Mouse (Mus musculus): ENCODE results near the gene Zfp169.

Gene Zfp169

DNA sequence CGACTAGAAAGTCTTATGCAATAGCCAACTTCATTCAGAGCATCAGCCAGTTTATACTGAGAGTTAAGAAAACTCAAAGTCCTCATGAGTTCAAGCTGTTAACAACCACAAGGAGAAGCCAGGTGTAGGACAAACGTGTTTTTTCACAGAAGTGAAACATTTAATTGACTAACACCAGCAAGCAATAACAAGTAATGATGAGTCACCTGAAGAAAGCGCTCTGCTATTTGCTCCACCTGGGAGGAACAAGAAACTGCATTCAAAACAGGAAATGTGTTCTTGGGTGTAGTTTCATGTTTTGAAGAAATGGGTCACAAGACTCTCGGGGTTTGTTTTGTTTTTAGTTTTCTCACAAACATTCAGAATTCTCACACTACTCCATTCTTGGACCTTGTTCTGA lies 2.6 kb upstream of the Zfp169 start:
- DNase-seq (ENCODE audit: low spot score in 2 of 2), result peak in 1 of 2 experiments; percentile 33

DNA sequence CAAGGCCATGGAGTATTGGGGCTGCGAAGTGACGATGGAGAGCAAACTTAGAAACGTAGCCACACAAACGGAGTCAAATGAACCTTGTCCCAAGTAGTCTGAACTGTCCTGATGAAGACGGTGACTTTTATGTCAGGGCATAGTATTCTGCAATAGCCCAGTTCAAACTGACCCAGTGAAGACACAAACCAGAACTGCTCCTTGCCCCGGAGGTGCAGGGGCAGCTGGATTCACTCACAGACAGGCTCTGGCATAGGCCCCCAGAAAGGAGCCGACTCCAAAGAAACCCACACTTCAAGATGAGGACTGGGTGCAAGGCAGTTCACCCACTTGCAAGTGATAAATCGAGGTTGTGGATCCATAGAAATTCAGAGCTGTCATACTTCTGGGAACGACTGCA lies 4.6 kb downstream of the Zfp169 start:
- no peak for DNase-seq (ENCODE audit: low spot score in 2 of 2)

DNA sequence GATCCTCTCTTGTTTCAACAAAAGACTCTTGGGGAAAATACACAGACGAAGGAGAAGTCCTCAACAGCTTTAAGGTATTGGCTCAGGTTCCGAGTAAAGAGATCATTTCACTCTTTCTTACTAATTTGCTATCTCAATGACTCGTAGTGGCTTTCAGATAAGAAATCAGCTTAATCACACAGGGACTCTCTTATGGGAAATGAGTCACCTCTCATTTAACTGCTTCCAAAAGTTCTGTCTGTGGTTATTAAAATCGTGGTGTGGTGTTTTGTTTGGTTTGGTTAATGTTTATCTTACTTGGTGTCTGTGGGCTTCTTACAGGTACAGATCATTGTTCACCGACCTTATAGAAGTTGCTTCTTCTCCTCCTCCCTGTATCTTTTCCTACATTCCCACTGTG lies 10.8 kb downstream of the Zfp169 start:
- no peak for DNase-seq (ENCODE audit: low spot score in 2 of 2)

DNA sequence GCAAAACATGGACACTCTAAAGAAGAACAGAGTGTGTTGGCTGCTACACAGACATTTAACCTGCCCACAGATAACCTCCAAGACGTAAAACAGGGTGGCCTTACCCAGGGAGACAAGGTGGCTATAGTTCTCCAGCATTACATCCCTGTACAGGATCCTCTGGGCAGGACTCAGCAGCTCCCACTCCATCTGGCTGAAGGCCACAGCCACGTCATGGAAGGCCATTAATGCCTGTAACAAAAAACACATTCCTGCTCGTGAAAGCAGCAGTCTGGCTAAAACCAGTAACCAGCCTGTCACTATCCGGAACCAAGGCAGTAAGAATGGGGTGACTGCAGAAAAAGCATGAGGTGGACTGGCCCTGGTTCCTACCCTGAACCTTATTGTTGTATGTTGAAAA lies 14.6 kb downstream of the Zfp169 start:
- no peak for DNase-seq (ENCODE audit: low spot score in 2 of 2)

DNA sequence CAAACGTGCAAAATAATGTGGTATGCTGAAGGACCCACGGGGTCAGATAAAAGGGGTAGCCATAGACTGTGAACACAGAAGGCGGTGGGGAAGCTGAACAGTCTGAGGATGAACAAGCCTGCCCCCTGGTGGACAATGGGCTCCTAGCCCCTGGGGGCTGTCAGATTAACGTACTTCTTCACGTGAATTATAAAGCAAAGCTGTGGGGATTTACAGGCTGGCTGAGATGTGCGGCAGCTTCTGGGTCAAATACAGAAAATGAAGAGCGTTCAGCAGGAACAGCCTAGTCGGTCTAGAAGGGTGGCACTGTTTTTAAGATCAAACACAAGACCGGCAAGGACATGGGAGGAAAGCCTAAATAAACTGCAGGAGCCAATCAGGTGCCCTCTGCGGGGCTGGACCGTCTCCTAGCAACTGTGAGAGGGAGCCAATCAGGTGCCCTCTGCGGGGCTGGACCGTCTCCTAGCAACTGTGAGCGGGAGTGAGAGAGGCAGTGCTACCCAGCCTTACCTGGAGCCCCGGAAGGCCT lies 15.5 kb downstream of the Zfp169 start:
- DNase-seq (ENCODE audit: low spot score in 2 of 2), result peak; percentile 28 to 47

DNA sequence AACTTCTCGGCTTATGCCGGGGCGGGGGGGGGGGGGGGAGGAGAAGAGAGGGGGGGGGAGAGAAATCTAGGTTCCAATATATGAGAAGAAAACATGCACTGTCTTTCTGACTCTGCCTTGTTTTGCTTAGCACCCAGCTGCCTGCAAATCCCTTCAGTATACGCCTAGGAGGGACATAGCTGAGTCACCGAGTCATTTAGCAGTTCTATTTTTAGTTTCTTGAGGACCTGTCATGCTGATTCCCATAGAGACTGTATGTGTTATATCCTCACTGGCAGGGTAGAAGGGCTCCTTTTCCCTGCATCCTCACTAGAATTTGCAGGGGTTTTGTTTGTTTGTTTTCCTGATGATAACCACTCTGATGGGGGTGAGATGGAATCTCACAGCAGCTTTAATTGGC lies 20.1 kb downstream of the Zfp169 start:
- DNase-seq (ENCODE audit: low spot score in 2 of 2), result no peak

DNA sequence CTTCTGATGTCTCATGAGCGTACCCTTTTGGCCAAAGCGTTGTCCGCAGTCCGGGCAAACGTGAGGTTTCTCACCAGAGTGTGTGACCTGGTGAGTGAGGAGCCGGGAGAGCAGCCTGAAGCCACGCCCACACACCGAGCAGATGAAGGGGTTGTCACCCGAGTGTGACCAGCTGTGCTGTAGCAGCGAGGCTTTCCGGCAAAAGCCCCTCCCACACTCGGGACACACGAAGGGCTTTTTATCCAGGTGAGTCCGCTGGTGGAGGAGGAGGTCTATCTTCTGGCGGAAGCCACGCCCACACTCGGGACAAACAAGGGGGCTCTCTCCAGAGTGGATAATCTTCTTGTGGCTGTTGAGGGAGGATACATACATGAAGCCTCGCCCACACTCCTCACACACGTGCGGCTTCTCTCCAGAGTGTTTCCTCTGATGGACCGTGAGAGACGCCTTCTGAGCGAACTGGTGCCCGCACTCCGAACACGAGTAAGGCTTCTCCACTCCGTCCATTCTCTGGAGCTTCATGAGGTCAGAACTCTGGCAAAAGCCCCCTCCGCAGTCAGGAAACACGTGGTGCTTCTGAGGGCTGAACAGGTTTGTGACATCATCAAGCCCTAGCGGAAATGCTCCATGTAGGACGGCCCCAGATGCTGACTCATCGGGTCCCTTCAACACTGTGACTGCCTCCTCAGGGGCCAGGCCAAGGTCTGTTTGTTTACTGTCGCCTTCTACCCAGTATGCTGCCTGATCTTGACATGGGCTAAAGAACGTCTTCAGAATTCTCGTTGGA lies 22.7 kb downstream of the Zfp169 start:
- DNase-seq (ENCODE audit: low spot score in 2 of 2), result no peak

DNA sequence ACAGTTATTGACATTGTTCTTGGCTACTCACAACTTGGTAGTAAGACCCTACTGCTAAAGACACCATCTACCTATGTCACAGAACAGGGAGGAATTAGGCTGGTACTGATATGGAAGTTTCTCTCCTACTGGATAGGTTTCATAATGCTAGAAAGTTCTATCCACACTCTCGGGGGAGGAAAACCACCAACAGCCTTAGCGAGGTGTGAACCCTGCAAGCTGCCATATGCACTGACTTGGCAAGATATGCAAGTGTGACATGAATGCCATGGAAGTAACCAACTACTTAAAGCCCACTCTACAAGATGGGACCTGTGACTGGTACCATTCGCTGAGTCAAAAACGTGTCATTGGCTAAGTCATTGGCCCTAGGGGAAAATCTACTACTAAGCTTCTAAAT lies 29.6 kb downstream of the Zfp169 start:
- DNase-seq (ENCODE audit: low spot score in 2 of 2), result no peak

DNA sequence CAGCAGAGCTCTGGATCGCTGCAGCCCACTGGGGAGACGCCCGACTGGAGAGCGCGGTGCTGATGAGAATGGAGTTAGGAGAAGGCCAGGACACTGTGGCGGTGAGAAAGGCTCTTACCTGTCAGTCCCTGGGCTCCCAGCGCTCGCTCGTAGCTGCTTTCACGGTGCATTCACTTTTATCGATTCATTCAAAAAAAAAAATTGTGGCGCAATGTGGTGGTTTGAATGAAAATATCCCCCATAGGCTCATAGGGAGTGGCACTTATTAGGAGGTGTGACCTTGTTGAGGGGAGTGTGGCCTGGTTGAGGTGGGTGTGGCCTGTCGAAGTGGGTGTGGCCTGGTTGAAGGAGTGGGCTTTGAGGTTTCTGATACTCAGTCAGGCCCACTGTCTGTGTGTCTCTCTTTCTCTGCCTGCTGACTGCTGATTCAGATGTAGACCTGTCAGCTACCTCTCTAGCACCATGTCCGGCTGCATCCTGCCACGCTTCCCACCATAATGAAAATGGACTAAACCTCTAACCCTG lies 44.5 kb downstream of the Zfp169 start:
- no peak for DNase-seq (ENCODE audit: low spot score in 2 of 2)

DNA sequence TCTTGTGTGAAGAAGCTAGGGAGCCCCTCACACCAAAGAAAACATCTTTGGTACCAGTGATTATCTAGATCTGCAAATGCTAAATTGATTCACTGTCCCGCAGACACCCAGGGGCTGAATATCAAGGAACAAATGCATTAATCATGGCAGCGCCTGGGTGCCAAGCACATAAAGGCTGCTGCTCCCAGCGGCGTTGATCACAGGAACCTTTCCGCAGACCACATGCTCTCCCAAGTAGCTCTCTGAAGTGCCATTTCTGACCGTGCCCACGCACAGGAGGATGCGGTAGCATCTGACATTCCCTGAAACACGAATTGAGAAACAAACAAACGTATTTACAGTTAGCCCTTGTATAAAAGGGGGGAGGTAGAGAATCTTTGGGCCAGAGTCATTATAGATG lies 47.1 kb downstream of the Zfp169 start:
- no peak for DNase-seq (ENCODE audit: low spot score in 2 of 2)

DNA sequence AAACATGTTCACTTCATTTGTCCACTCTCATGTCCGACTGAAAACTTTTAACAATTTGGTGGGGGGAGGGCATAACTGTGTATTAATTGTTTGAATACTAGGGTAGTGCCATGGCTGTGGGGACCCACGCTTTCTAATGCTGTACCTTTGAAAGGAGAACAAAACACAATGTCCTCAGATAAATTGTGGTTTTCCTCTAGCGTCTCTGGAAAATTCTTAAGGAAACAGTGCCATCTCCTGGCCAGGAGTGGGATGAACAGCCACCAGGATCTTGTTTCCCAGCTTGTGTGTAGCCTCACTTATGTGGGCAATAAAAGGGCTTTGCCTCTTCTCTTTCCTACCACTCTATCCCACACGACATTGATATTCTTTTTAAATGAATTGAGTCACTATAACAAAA lies 49.1 kb downstream of the Zfp169 start:
- peak; percentile 2 to 17 for DNase-seq (ENCODE audit: low spot score in 2 of 2)

DNA sequence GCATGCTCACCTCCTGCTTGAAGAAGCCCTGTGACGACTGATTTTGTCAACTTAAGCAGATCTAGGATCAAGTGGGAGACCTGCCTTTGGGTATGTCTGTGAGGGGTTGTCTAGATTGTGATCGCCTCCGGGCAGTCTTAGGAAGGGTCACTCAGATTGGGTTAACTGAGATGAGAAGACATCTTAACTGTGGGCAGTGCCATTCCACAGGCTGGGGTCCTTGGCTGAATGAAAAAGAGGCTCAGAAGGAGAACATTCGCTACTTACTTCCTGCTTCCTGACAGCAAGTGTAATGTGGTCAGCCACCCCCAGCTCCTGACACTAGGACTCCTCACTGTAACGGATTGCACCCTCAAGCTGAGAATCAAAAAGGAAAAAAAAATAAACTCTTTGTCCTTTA lies 54.0 kb downstream of the Zfp169 start:
- DNase-seq (ENCODE audit: low spot score in 2 of 2), result no peak

DNA sequence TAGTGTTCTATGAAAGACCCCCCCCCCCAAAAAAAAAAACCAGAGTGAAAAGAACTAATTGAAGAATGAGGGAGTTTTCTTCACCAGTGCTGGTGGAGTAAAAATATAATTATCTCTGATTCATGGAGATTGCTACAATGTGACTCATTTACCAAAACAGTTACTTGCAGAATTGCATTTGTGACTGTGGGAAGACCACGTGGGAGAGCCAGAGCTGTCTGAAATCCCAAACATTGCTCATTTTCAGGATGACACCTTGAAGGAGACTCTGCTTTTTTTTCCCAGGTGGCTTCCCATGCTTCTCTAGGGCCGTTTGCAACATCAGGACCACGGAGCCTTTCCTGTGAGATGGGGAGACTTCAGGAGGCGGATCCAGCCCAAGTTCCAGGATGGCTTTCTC lies 65.1 kb downstream of the Zfp169 start:
- no peak for DNase-seq (ENCODE audit: low spot score in 2 of 2)

DNA sequence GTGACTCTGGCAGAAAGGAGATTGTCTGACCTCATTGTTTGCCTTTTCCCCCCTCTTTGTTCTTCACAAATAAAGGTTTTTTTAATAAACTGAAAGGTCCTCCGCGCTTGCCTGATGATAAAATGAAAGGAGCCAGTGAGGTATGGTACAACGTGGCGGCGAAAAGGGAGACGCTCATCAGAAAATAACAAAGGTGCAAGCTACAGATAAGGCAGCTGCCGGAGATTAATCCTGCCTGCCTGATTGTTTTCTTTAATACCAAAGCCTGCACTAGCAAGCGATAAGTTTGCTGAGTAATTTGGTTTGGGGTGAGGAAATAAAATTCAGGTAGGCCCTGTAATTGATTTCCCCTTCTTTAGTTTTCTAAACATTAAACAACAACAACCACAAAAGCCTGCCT lies 69.3 kb downstream of the Zfp169 start:
- no peak for DNase-seq (ENCODE audit: low spot score in 2 of 2)

DNA sequence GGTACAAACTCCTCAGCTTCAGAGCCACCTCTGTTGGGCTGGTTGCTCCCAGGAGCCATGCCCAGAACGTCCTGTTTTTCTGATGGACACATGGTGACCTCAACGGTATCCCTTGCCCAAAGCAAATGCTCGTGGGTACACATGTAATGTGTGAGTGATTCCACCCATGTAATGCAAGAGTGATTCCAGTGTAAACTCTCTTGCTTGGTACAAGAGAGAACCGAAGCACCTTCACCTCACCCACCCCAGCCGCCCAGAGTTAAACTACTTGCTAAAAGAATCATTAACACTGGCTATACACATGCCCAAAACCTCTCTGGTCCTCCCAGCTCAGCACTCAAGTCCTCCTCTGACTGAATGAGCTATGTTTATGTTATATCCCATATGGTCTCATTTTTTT lies 74.9 kb downstream of the Zfp169 start:
- DNase-seq (ENCODE audit: low spot score in 2 of 2), result no peak
